Mouse (Mus musculus) testis, adult 2 months (tissue): ENCODE measurements at regions not wholly inside any gene's neighbourhood (a gene's known extent, or its start where the extent isn't known, plus 50 kb on each side); places are given as distances from the start of the nearest gene placed in this dataset.

Source experiments
- CTCF ChIP-seq: fragments of 200-500 bp; IDR thresholded peaks from 2 replicates; pipeline ENCODE4 v1.5.1; 2012; ENCODE audit warnings: low read depth, mild to moderate bottlenecking, inconsistent platforms, low read length, moderate library complexity; ENCODE audit not compliant: control insufficient read depth, insufficient read depth, insufficient replicate concordance
- POLR2A ChIP-seq: fragments of 200-500 bp; IDR thresholded peaks from 2 replicates; pipeline ENCODE4 v1.6.1; 2012; ENCODE audit warnings: low read depth, mild to moderate bottlenecking, inconsistent platforms, low read length, moderate library complexity; ENCODE audit not compliant: control insufficient read depth

GRCm38 (mm10) chrX:12927797-12928589, 143.3 kb upstream of the Usp9x start:
- TF ChIP-seq POLR2A (no peak), CTCF (no peak)
